Mouse (Mus musculus) embryonic facial prominence, embryonic 14.5 days (tissue): ENCODE results near the gene Dcps. TPM values are rescaled to one million over a fixed set of nuclear protein-coding genes. Genes with fewer than 3 reads are reported as not detected.

ENCODE experiments used
- ATAC-seq: fragments of 200-750 bp; cut with Nextera tagmentation; 2 replicates; pipeline ENCODE4 v1.8.0; 2017; ENCODE audit warnings: low read depth, moderate number of reproducible peaks, moderate TSS enrichment
- DNase-seq: peaks from one replicate; pipeline ENCODE4 v3.0.0-alpha.2; 2015; ENCODE audit warnings: low spot score
- H3K27ac ChIP-seq: fragments of 300-500 bp; sonication (generic); replicated peaks from 2 replicates; pipeline ENCODE4 v1.5.1; 2014; ENCODE audit warnings: low read depth, mild to moderate bottlenecking, low read length, moderate library complexity
- H3K27me3 ChIP-seq: fragments of 300-500 bp; sonication (generic); replicated peaks from 2 replicates; pipeline ENCODE4 v1.6.1; 2014; ENCODE audit warnings: low read length; ENCODE audit not compliant: control insufficient read depth, insufficient read depth
- H3K36me3 ChIP-seq: fragments of 300-500 bp; sonication (generic); 2 replicates; pipeline ENCODE4 v1.6.1; 2014; ENCODE audit warnings: low read length, mixed read lengths; ENCODE audit not compliant: control insufficient read depth, insufficient read depth
- H3K4me1 ChIP-seq: fragments of 300-500 bp; sonication (generic); 2 replicates; pipeline ENCODE4 v1.6.1; 2014; ENCODE audit warnings: antibody characterized with exemption, low read length; ENCODE audit not compliant: control insufficient read depth, insufficient read depth
- H3K4me2 ChIP-seq: fragments of 300-500 bp; sonication (generic); 2 replicates; pipeline ENCODE4 v1.6.1; 2014; ENCODE audit warnings: low read depth, mild to moderate bottlenecking, low read length, moderate library complexity, mixed read lengths
- H3K4me3 ChIP-seq: fragments of 300-500 bp; sonication (generic); 2 replicates; pipeline ENCODE4 v1.5.1; 2014; ENCODE audit warnings: low read depth, mild to moderate bottlenecking, low read length
- H3K9ac ChIP-seq: fragments of 300-500 bp; sonication (generic); 2 replicates; pipeline ENCODE4 v1.6.1; 2014; ENCODE audit warnings: low read depth, mild to moderate bottlenecking, low read length, moderate library complexity, mixed read lengths
- H3K9me3 ChIP-seq: fragments of 300-500 bp; sonication (generic); 2 replicates; pipeline ENCODE4 v1.6.1; 2016; ENCODE audit warnings: low read length; ENCODE audit not compliant: control insufficient read depth
- WGBS: fragments of 180-500 bp; shearing (Covaris S2); extraction: QIAGEN DNeasy Blood & Tissue Kit; methylation state at CpG from one replicate; pipeline ENCODE4 v1.1.7; 2014; 5-methylcytosine and 5-hydroxymethylcytosine counted together
- polyA plus RNA-seq: library from polyadenylated mRNA; unstranded; fragments of >200 nt; fragmentation: Nextera tagmentation; extraction: Ambion mirVana; gene quantifications from 2 replicates; pipeline ENCODE4 v1.2.1, GENCODE M21; 2014

Gene Dcps
- polyA plus RNA-seq, 1 experiment from 2014 or later: 59.3 TPM

- no peak for DNase-seq
- Histone ChIP-seq H3K9me3 (no peaks in the 10 kb centered on the region), H3K36me3 (no peaks in the 10 kb centered on the region), H3K27ac (no peak overlapping the region), H3K4me2 (no peak overlapping the region), H3K4me1 (peaks cover 67% of the 10 kb centered on the region), H3K9ac (no peak overlapping the region), H3K4me3 (no peak overlapping the region), H3K27me3 (no peaks in the 10 kb centered on the region)
- 81% methylated on average over 3 of the region's 3 CpGs for WGBS
- ATAC-seq: no peak
Observed at GRCm38 (mm10) chr9:35114234-35114633, 61.6 kb downstream of the Dcps start.

GRCm38 (mm10) chr9:35111941-35112595, 63.8 kb downstream of the Dcps start:
- peak overlapping the region; percentile 73 for H3K27ac ChIP-seq
- no peaks in the 10 kb centered on the region for H3K9me3 ChIP-seq
- H3K4me2 ChIP-seq: peak overlapping the region; percentile 49
- H3K27me3 ChIP-seq: no peaks in the 10 kb centered on the region
- DNase-seq (peak; percentile 94), ATAC-seq (peak; percentile 81)
- no peak overlapping the region for H3K9ac ChIP-seq
- peaks cover 70% of the 10 kb centered on the region for H3K4me1 ChIP-seq
- H3K36me3 ChIP-seq: no peaks in the 10 kb centered on the region
- peak overlapping the region; percentile 7; the same call in 1 of the 2 replicates for H3K4me3 ChIP-seq
- WGBS: 9% methylated on average over 19 of the region's 19 CpGs

- Histone ChIP-seq H3K4me1 (peaks cover 70% of the 10 kb centered on the region), H3K27me3 (no peaks in the 10 kb centered on the region), H3K36me3 (no peaks in the 10 kb centered on the region), H3K9ac (no peak overlapping the region), H3K9me3 (no peaks in the 10 kb centered on the region), H3K27ac (peak overlapping the region; percentile 73), H3K4me2 (peak overlapping the region; percentile 49), H3K4me3 (0 out of 2 replicates have a peak overlapping the region, but pooled peaks have one; percentile 7)
- no peak for DNase-seq
- no peak for ATAC-seq
- 68% methylated on average over 7 of the region's 7 CpGs for WGBS
Observed at GRCm38 (mm10) chr9:35111446-35111845, 64.4 kb downstream of the Dcps start.

DNA sequence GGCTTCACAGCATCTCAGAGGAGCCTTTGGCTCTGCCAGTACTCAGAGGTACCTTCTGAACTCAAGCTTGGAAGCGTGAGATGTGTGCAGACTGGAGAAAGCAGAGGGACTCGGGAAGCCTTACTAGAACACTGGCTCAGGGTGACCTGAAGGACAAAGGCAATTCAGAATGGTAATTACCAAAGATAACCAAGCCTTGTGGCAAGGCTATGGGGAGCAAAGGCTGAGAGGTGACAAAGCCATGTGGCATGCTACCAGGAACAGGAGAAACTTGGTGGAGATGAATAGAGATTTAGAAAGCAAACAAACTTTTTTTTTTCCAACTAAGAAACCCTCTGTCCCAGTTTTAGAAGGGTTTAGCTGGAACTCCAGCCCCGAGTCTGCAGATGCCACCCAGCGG, 65.3 kb downstream of the Dcps start:
- Histone ChIP-seq H3K9ac (no peak overlapping the region), H3K4me3 (no peak overlapping the region), H3K9me3 (no peaks in the 10 kb centered on the region), H3K36me3 (no peaks in the 10 kb centered on the region), H3K27me3 (no peaks in the 10 kb centered on the region), H3K4me1 (peaks cover 68% of the 10 kb centered on the region), H3K27ac (peak overlapping the region; percentile 10; the same call in 1 of the 2 replicates), H3K4me2 (no peak overlapping the region)
- ATAC-seq (no peak), DNase-seq (no peak)
- WGBS: 68% methylated on average over 4 of the region's 4 CpGs

- Histone ChIP-seq H3K27ac (no peak overlapping the region), H3K9me3 (no peaks in the 10 kb centered on the region)
- WGBS: 87% methylated on average over 5 of the region's 5 CpGs
Observed at GRCm38 (mm10) chr9:35110051-35110450, 65.8 kb downstream of the Dcps start.

DNA sequence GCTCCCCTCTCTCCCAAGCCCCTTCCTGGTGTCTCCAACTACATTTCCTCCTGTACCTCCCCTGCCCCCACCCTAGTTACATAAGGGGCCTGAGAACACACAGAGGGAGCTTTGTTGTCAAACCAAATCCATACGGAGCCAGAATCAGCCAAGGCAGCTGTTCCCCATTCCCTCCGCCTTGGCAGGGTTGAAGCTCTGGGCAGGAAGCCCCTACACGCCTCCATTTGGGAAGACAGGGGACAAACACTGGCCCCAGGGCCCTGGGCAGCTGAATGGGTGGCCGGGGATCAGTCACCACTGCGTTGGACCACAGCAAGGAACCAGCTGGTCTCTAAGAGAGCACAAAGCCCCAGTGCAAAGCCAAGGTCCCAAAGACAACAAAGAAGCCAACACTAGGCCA, 66.9 kb downstream of the Dcps start:
- Histone ChIP-seq H3K9ac (peak overlapping the region; percentile 19; the same call in 1 of the 2 replicates), H3K4me3 (no peak overlapping the region), H3K4me1 (peaks cover 58% of the 10 kb centered on the region), H3K27me3 (no peaks in the 10 kb centered on the region), H3K4me2 (peak overlapping the region; percentile 18; the same call in 1 of the 2 replicates), H3K27ac (peak overlapping the region; percentile 84), H3K9me3 (no peaks in the 10 kb centered on the region), H3K36me3 (no peaks in the 10 kb centered on the region)
- DNase-seq (peak; percentile 90), ATAC-seq (peak; percentile 62)
- WGBS: 23% methylated on average over 5 of the region's 5 CpGs

More at GRCm38 (mm10) chr9:35110051-35110450, 65.8 kb downstream of the Dcps start:
- H3K9ac ChIP-seq: 0 out of 2 replicates have a peak overlapping the region, but pooled peaks have one; percentile 11
- H3K4me2 ChIP-seq: no peak overlapping the region
- DNase-seq (no peak), ATAC-seq (no peak)
- H3K36me3 ChIP-seq: no peaks in the 10 kb centered on the region
- peaks cover 64% of the 10 kb centered on the region for H3K4me1 ChIP-seq
- no peaks in the 10 kb centered on the region for H3K27me3 ChIP-seq
- H3K4me3 ChIP-seq: no peak overlapping the region

GRCm38 (mm10) chr9:35108066-35108465, 67.8 kb downstream of the Dcps start:
- Histone ChIP-seq H3K27ac (no peak overlapping the region), H3K36me3 (no peaks in the 10 kb centered on the region)
- ATAC-seq: no peak

GRCm38 (mm10) chr9:35107396-35107795, 68.5 kb downstream of the Dcps start:
- H3K4me2 ChIP-seq: no peak overlapping the region
- H3K4me3 ChIP-seq: no peak overlapping the region
- WGBS: 91% methylated on average over 5 of the region's 5 CpGs
- no peak for DNase-seq
- no peak overlapping the region for H3K9ac ChIP-seq
- ATAC-seq: no peak
- no peaks in the 10 kb centered on the region for H3K36me3 ChIP-seq
- H3K4me1 ChIP-seq: peaks cover 48% of the 10 kb centered on the region
- no peak overlapping the region for H3K27ac ChIP-seq
- no peaks in the 10 kb centered on the region for H3K27me3 ChIP-seq
- H3K9me3 ChIP-seq: no peaks in the 10 kb centered on the region

More at GRCm38 (mm10) chr9:35108066-35108465, 67.8 kb downstream of the Dcps start:
- no peak overlapping the region for H3K4me3 ChIP-seq
- no peaks in the 10 kb centered on the region for H3K9me3 ChIP-seq
- no peak overlapping the region for H3K4me2 ChIP-seq
- WGBS: 67% methylated on average over 3 of the region's 3 CpGs
- H3K4me1 ChIP-seq: peaks cover 55% of the 10 kb centered on the region
- H3K9ac ChIP-seq: no peak overlapping the region
- no peak for DNase-seq
- H3K27me3 ChIP-seq: no peaks in the 10 kb centered on the region
